Mouse (Mus musculus) myocyte (in vitro differentiated cells): ENCODE results near the gene Gata2.

Experiments
- MAX ChIP-seq: IDR thresholded peaks from one replicate; pipeline ENCODE4 v1.6.1; 2011; ENCODE audit warnings: low read depth, mild to moderate bottlenecking, control low read depth
- POLR2A ChIP-seq: IDR thresholded peaks from one replicate; pipeline ENCODE4 v1.6.1; 2011; ENCODE audit warnings: low read depth, mild to moderate bottlenecking, control low read depth, moderate library complexity; ENCODE audit not compliant: insufficient read length
- REST ChIP-seq: IDR thresholded peaks from one replicate; pipeline ENCODE4 v1.6.1; 2011; ENCODE audit warnings: mild to moderate bottlenecking, control low read depth, moderate library complexity; ENCODE audit not compliant: insufficient read depth, insufficient read length
- SRF ChIP-seq: IDR thresholded peaks from one replicate; pipeline ENCODE4 v1.6.1; 2011; ENCODE audit warnings: low read depth; ENCODE audit not compliant: control insufficient read depth, insufficient read length
- TCF12 ChIP-seq: IDR thresholded peaks from one replicate; pipeline ENCODE4 v1.6.1; 2011; ENCODE audit warnings: mild to moderate bottlenecking, control low read depth; ENCODE audit not compliant: poor library complexity, insufficient read depth, severe bottlenecking

GRCm38 (mm10) chr6:88242604-88243003, 48.9 kb downstream of the Gata2 start:
- TF ChIP-seq MAX (no peak), POLR2A (no peak), REST (no peak), TCF12 (no peak), SRF (no peak)
